Mouse (Mus musculus) frontal cortex, postnatal 25 days (tissue): ENCODE results near the gene Ldlrad3.

Source experiments
- DNase-seq, 2 experiments: peaks; one replicate each; pipeline ENCODE4 v3.0.0; 2022; ENCODE audit warnings: low spot score in 2 of 2

Ldlrad3 gene

GRCm38 (mm10) chr2:102116521-102117401 is 69.4 kb downstream of the Ldlrad3 start:
- DNase-seq: no peak

GRCm38 (mm10) chr2:102113801-102114200 is 72.4 kb downstream of the Ldlrad3 start:
- DNase-seq: no peak

- DNase-seq: no peak
These were observed 72.9 kb downstream of the Ldlrad3 start for GRCm38 (mm10) chr2:102113323-102113722.

GRCm38 (mm10) chr2:102111906-102112499 is 74.2 kb downstream of the Ldlrad3 start:
- no peak for DNase-seq

DNA sequence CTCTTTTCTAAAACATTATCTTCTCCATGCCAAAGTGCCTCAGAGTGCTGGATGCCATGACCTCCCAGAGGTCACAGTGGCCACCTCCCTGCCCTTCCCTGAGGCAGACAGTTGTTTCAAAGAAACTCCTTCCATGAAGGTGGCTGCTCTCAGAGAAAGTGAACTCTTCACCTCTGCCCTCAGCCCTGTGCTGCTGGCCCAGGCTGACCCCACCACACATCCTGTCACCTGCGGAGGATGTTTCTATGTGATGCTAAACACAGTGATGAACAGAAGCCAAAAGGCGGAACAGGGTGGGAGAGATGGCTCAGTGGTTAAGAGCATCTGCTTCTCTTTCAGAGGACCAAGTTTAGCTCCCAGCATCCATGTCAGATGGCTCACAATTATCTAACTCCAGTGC is 75.9 kb downstream of the Ldlrad3 start:
- no peak for DNase-seq

GRCm38 (mm10) chr2:102107280-102107679 is 78.9 kb downstream of the Ldlrad3 start:
- no peak for DNase-seq

DNA sequence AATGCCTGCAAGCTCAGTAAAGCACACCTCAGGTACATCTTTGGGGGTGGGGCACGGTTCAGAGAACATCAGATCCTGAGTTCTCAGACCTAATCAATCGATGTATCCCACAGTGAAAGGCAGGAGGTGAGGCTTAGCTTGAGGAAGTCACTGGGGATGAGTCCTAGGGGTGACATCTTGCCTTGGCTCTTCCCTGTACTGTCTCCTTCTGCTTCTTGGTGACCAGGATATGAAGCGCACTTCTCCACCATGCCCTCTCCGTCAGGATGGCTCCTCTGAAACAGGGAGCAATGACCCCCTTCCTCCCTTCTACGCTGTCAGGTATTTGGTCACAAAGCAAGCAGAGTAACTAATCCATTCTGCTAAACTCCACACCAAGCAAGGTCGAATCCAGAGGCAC is 79.5 kb downstream of the Ldlrad3 start:
- DNase-seq: no peak

GRCm38 (mm10) chr2:102105454-102105853 is 80.7 kb downstream of the Ldlrad3 start:
- no peak for DNase-seq

DNA sequence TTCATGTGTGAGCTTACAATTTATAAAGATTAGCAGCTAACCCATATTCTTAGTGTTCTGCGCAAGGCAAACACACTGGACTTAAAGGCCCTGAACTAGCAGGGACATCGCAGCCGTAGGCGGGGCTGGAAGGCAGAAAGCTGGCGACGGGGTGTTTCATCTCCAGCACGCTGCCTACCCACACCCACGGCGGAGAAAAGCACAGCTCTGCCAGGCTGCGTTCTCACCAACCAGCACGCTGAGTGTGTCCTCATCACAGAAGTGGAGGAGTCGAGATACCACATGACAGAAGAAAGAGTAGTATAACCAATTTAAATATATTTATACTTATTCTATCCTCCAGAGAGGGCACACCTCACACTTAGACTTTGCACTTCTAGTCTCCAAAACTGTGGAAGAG is 82.2 kb downstream of the Ldlrad3 start:
- DNase-seq: no peak

DNA sequence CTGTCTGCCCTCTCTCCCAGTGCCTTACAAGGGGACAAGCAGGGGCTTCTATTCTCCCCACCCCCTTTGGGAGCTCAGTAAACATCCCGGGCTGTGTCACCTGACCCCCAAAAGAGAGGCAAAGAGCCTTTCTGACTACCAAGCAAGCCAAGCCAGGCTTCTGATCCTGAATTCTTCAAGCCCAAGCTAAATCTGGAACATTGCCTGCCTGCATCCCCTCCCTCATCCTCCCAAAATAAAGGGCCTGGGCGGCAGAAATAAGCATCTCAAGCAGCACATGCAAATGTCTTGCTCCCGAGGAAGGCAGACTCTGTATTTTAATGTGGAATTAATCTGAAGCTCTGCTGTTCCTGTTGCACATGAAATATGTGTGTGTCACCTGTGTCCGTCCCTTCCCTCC is 85.7 kb downstream of the Ldlrad3 start:
- DNase-seq: no peak

- DNase-seq: no peak
These were observed 86.3 kb downstream of the Ldlrad3 start for GRCm38 (mm10) chr2:102099702-102100450.

GRCm38 (mm10) chr2:102099261-102099660 is 86.9 kb downstream of the Ldlrad3 start:
- DNase-seq: no peak

- DNase-seq: no peak
These were observed 91.4 kb downstream of the Ldlrad3 start for GRCm38 (mm10) chr2:102094773-102095172.

DNA sequence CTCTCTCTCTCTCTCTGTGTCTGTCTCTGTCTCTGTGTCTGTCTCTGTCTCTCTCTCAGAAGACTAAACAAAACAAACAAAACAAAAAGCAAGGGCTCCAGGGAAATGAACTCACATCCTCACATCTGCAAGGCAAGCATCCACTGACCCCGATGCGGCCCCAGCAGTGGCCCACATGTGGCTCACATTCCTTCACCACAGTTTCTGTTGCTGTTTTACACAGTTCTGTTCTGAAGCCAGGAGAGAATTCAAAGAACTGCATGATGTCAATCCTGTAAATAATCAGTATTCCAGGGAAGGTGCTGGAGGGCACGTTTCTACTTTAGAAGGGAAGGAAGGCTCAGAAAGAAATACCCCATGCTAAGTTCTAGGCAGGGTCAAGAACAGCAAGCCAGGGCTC is 91.9 kb downstream of the Ldlrad3 start:
- no peak for DNase-seq

DNA sequence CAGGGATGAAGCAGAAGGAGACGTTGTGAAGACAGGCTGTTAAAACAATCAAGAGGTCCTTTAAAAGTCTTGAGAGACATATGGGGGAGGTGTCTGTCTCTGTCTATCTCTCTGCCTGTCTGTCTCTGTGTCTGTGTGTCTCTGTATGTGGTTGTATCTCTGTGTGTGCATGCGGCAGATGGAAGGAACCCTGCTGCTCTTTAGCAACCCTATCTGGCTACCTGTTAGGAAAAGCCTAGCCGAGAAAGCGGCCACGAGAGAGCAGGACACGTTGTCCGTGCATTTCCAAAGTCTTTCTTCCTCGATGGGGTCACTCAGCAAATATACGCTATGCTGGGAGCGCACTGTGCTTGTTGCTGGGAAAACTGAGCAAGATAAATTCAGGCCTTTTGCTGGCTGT is 93.6 kb downstream of the Ldlrad3 start:
- no peak for DNase-seq

DNA sequence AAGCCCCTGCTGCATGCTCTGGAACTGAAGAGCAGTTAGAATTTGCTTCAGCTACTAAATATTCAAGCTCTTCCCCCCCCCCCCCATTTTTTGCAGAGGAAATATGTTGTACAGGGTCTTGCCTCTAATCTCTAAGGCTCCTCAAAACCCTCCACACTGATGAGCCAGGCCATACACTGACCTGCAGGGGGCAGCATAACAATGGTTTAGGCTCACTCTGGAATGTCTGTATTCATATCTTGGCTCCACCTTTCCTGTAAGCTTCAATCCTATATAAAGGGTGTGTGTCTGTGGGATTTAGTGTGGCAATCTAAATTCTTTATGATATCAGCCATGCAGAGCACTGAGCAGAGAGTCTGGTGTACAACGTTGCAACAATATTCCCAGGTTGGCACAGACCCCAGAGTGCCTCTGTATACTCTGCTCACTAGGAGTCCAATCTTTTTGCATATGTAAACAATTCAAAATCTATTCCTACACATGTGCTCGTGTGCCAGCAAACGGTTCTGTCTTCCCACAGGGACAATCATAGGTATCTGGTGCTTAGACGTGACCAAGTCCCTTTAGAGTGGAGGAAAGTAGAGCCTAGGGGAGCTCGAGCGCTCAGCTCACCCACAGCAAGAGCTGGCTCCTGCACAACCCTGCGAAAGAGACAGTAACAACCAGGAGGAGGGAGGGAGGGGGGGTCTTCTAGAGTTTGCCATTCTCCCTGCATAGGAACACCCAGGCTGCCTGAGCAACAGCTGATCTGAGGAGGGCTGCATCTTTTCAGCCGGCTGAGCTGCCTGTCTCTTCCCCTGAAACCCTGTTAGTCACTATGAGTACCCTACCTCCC is 94.5 kb downstream of the Ldlrad3 start:
- DNase-seq: peak; percentile 35 to 81

GRCm38 (mm10) chr2:102087787-102088186 is 98.4 kb downstream of the Ldlrad3 start:
- DNase-seq: no peak

DNA sequence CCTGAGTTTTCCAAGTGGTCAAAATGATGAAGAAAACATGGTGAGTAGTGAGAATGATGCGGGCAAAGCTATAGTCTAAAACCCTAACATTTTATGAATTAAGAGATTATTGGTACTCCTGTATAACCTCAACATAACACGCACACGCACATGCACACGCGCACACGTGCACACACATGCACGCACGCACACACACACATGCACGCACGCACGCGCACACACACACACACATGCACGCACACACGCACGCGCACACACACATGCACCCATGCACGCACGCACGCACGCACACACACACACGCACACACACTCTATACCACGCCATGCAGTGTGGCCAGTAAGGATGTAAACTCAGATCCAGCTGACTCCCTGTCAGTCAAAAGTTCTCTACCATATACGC is 99.6 kb downstream of the Ldlrad3 start:
- DNase-seq: no peak

- no peak for DNase-seq
These were observed 103.4 kb downstream of the Ldlrad3 start for GRCm38 (mm10) chr2:102082782-102083181.

- DNase-seq: peak; percentile 64 to 79
These were observed 108.6 kb downstream of the Ldlrad3 start for GRCm38 (mm10) chr2:102077554-102077953.

DNA sequence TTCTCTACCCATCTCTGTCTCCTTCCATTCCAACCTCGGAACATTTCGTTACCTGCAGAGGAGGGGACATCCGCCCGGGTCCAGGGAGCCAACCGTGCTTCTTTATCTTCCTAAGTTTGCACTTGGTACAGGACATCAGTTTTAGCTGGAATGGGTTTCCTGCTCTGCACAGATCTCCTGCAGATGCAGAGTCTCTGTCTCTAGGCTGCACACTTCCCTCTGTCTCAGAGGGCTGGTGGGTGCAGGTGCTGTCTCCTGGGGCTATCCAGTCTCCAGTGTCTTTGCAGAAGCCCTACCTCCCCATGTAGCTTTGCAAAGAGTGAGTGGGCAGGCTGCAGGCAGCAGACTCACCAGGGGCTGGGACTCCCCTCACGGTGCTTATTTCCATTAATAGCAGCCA is 109.9 kb downstream of the Ldlrad3 start:
- no peak for DNase-seq
